Mouse (Mus musculus): ENCODE data around the gene Snap91.

Snap91 gene

GRCm38 (mm10) chr9:86742959-86743911 is 137.2 kb downstream of the Snap91 start, which contains the start of gene Prss35:
Prss35 (plus strand) TSS chr9:86743649.
- DNase-seq: peak; percentile 19

GRCm38 (mm10) chr9:86739971-86740370 is 140.5 kb downstream of the Snap91 start:
- DNase-seq: no peak

GRCm38 (mm10) chr9:86738801-86739200 is 141.7 kb downstream of the Snap91 start:
- no peak for DNase-seq

GRCm38 (mm10) chr9:86738067-86738466 is 142.4 kb downstream of the Snap91 start:
- DNase-seq: no peak

GRCm38 (mm10) chr9:86736991-86737390 is 143.5 kb downstream of the Snap91 start:
- no peak for DNase-seq

GRCm38 (mm10) chr9:86734795-86735194 is 145.7 kb downstream of the Snap91 start:
- no peak for DNase-seq

GRCm38 (mm10) chr9:86734357-86734756 is 146.1 kb downstream of the Snap91 start:
- DNase-seq: no peak

GRCm38 (mm10) chr9:86729811-86730210 is 150.6 kb downstream of the Snap91 start:
- no peak for DNase-seq

GRCm38 (mm10) chr9:86729084-86729483 is 151.4 kb downstream of the Snap91 start:
- DNase-seq: no peak

- peak; percentile 27 for DNase-seq
Observed at GRCm38 (mm10) chr9:86728214-86728814, 152.1 kb downstream of the Snap91 start.

GRCm38 (mm10) chr9:86726381-86726720 is 154.1 kb downstream of the Snap91 start:
- no peak for DNase-seq

- DNase-seq: no peak
Observed at GRCm38 (mm10) chr9:86725604-86726380, 154.7 kb downstream of the Snap91 start.

- no peak for DNase-seq
Observed at GRCm38 (mm10) chr9:86725066-86725465, 155.4 kb downstream of the Snap91 start.

- no peak for DNase-seq
Observed at GRCm38 (mm10) chr9:86720794-86721193, 159.7 kb downstream of the Snap91 start.

- no peak for DNase-seq
Observed at GRCm38 (mm10) chr9:86720227-86720626, 160.2 kb downstream of the Snap91 start.

- no peak for DNase-seq
Observed at GRCm38 (mm10) chr9:86717119-86717518, 163.3 kb downstream of the Snap91 start.

- no peak for DNase-seq
Observed at GRCm38 (mm10) chr9:86716540-86716939, 163.9 kb downstream of the Snap91 start.
